Mouse (Mus musculus) C2C12 (cell line): ENCODE measurements around the gene Rpp38. TPM values are rescaled to one million over a fixed set of nuclear protein-coding genes. Genes with fewer than 3 reads are reported as not detected.

ENCODE experiments used
- H3K27me3 ChIP-seq: one replicate; pipeline ENCODE4 v1.6.1; 2011; ENCODE audit not compliant: control insufficient read depth, insufficient read depth, insufficient read length
- H3K36me3 ChIP-seq: one replicate; pipeline ENCODE4 v1.6.1; 2011; ENCODE audit not compliant: control insufficient read depth, insufficient read depth
- H3K4me3 ChIP-seq: one replicate; pipeline ENCODE4 v1.5.1; 2011; ENCODE audit warnings: mild to moderate bottlenecking, control low read depth; ENCODE audit not compliant: poor library complexity, insufficient read depth, severe bottlenecking
- H3K79me2 ChIP-seq: one replicate; pipeline ENCODE4 v1.6.1; 2011; ENCODE audit not compliant: control insufficient read depth, insufficient read depth
- H3K79me3 ChIP-seq: one replicate; pipeline ENCODE4 v1.6.1; 2011; ENCODE audit warnings: low read depth, control low read depth
- H3ac ChIP-seq: one replicate; pipeline ENCODE3; 2011; ENCODE audit warnings: low read depth; ENCODE audit not compliant: control insufficient read depth, insufficient read length
- CEBPB ChIP-seq: IDR thresholded peaks from one replicate; pipeline ENCODE4 v1.6.1; 2011; ENCODE audit warnings: low read depth, mild to moderate bottlenecking, control low read depth, moderate library complexity
- CTCF ChIP-seq: IDR thresholded peaks from one replicate; pipeline ENCODE4 v1.5.1; 2011; ENCODE audit not compliant: control insufficient read depth, insufficient read depth, insufficient read length
- FOSL1 ChIP-seq: IDR thresholded peaks from one replicate; pipeline ENCODE4 v1.8.0; 2011; ENCODE audit warnings: mild to moderate bottlenecking, low read length; ENCODE audit not compliant: poor library complexity, insufficient read depth, severe bottlenecking
- MAX ChIP-seq: IDR thresholded peaks from one replicate; pipeline ENCODE4 v1.6.1; 2011; ENCODE audit warnings: mild to moderate bottlenecking, control low read depth
- MYOD1 ChIP-seq: IDR thresholded peaks from one replicate; pipeline ENCODE4 v1.6.1; 2011; ENCODE audit warnings: low read depth; ENCODE audit not compliant: control insufficient read depth, insufficient read length
- MYOG ChIP-seq: IDR thresholded peaks from one replicate; pipeline ENCODE4 v1.6.1; 2011; ENCODE audit not compliant: control insufficient read depth, insufficient read length; ENCODE audit errors: extremely low read depth
- USF1 ChIP-seq: IDR thresholded peaks from one replicate; pipeline ENCODE4 v1.6.1; 2011; ENCODE audit warnings: low read depth, mild to moderate bottlenecking, control low read depth, moderate library complexity
- polyA plus RNA-seq: library from polyadenylated mRNA; unstranded; fragments of >200 nt; fragmentation: generic; extraction: Trizol; gene quantifications from one replicate; pipeline ENCODE4 v1.2.1, GENCODE M21; 2012; ENCODE audit warnings: missing spikeins

Gene Rpp38
- polyA plus RNA-seq, 1 experiment, result 9.8 TPM

GRCm38 (mm10) chr2:3305426-3306025 lies 26.9 kb downstream of the Rpp38 start:
- no peak overlapping the region for H3K4me3 ChIP-seq
- H3K79me2 ChIP-seq, result peaks cover 88% of the 10 kb centered on the region
- peaks cover 47% of the 10 kb centered on the region for H3K36me3 ChIP-seq
- TF ChIP-seq FOSL1, result no peak
- no peak for TF ChIP-seq CEBPB
- TF ChIP-seq MYOD1, result no peak
- TF ChIP-seq MAX, result no peak
- no peak for TF ChIP-seq USF1
- no peak for TF ChIP-seq CTCF
- no peak for TF ChIP-seq MYOG
- peaks cover 73% of the 10 kb centered on the region for H3K79me3 ChIP-seq
- H3K27me3 ChIP-seq, result no peaks in the 10 kb centered on the region
- no peak overlapping the region for H3ac ChIP-seq

- H3K79me3 ChIP-seq, result peaks cover 99% of the 10 kb centered on the region
- H3ac ChIP-seq, result no peak overlapping the region
- peaks cover 100% of the 10 kb centered on the region for H3K79me2 ChIP-seq
- TF ChIP-seq FOSL1 (no peak), MYOD1 (no peak)
- H3K36me3 ChIP-seq, result peaks cover 3% of the 10 kb centered on the region
- no peaks in the 10 kb centered on the region for H3K27me3 ChIP-seq
- no peak overlapping the region for H3K4me3 ChIP-seq
Observed at GRCm38 (mm10) chr2:3295826-3296225, 36.6 kb downstream of the Rpp38 start.

GRCm38 (mm10) chr2:3292170-3292569 lies 40.3 kb downstream of the Rpp38 start:
- H3ac ChIP-seq, result no peak overlapping the region
- peaks cover 99% of the 10 kb centered on the region for H3K79me3 ChIP-seq
- TF ChIP-seq MAX (no peak), MYOG (no peak), FOSL1 (no peak), CTCF (no peak), USF1 (no peak), CEBPB (no peak), MYOD1 (no peak)
- peaks cover 100% of the 10 kb centered on the region for H3K79me2 ChIP-seq
- H3K4me3 ChIP-seq, result no peak overlapping the region
- peaks cover 8% of the 10 kb centered on the region for H3K36me3 ChIP-seq
- H3K27me3 ChIP-seq, result no peaks in the 10 kb centered on the region

- no peak for TF ChIP-seq MYOG
- Histone ChIP-seq H3K79me2 (peaks cover 100% of the 10 kb centered on the region), H3K79me3 (peaks cover 98% of the 10 kb centered on the region), H3ac (no peak overlapping the region), H3K27me3 (no peaks in the 10 kb centered on the region), H3K36me3 (peaks cover 8% of the 10 kb centered on the region), H3K4me3 (no peak overlapping the region)
Observed at GRCm38 (mm10) chr2:3289581-3289980, 42.9 kb downstream of the Rpp38 start.

GRCm38 (mm10) chr2:3286243-3286642 lies 46.2 kb downstream of the Rpp38 start:
- TF ChIP-seq MAX (no peak), USF1 (no peak), MYOD1 (no peak), CEBPB (no peak), CTCF (no peak), FOSL1 (no peak), MYOG (no peak)
- H3K27me3 ChIP-seq, result no peaks in the 10 kb centered on the region
- H3K79me2 ChIP-seq, result peaks cover 73% of the 10 kb centered on the region
- no peak overlapping the region for H3K4me3 ChIP-seq
- H3K36me3 ChIP-seq, result peaks cover 8% of the 10 kb centered on the region
- no peak overlapping the region for H3ac ChIP-seq
- peaks cover 64% of the 10 kb centered on the region for H3K79me3 ChIP-seq

GRCm38 (mm10) chr2:3285709-3286108 lies 46.7 kb downstream of the Rpp38 start:
- Histone ChIP-seq H3K79me2 (peaks cover 67% of the 10 kb centered on the region), H3K4me3 (peak overlapping the region; percentile 88), H3ac (no peak overlapping the region), H3K36me3 (peaks cover 4% of the 10 kb centered on the region), H3K79me3 (peaks cover 59% of the 10 kb centered on the region), H3K27me3 (no peaks in the 10 kb centered on the region)
- TF ChIP-seq MYOG (no peak), USF1 (no peak), CEBPB (no peak), MYOD1 (no peak), FOSL1 (no peak), CTCF (no peak), MAX (no peak)
